Mouse (Mus musculus) cerebellum, adult 11 months (tissue): ENCODE data around the gene Prkab1.

Source experiments
- DNase-seq: peaks from one replicate; pipeline ENCODE4 v3.0.0; 2022

Prkab1 gene

GRCm38 (mm10) chr5:115977757-115978156 is 46.6 kb downstream of the Prkab1 start:
- no peak for DNase-seq

GRCm38 (mm10) chr5:115977266-115977665 is 47.0 kb downstream of the Prkab1 start:
- DNase-seq, result no peak

- no peak for DNase-seq
Observed at GRCm38 (mm10) chr5:115976446-115976845, 47.9 kb downstream of the Prkab1 start.

GRCm38 (mm10) chr5:115975672-115976071 is 48.6 kb downstream of the Prkab1 start:
- no peak for DNase-seq

GRCm38 (mm10) chr5:115971236-115971635 is 53.1 kb downstream of the Prkab1 start:
- DNase-seq, result no peak
